Mouse (Mus musculus): Measurements from ENCODE around the gene Tulp4.
"Not testable (repeated sequence)": the region's sequence is repeated elsewhere in the genome, so short reads cannot be mapped to it uniquely, and the experiment has no call there.

Tulp4 gene

GRCm38 (mm10) chr17:6286169-6286568 is 179.9 kb downstream of the Tulp4 start:
- DNase-seq = not testable (repeated sequence)

GRCm38 (mm10) chr17:6289045-6289444 is 182.8 kb downstream of the Tulp4 start:
- DNase-seq = not testable (repeated sequence)

- DNase-seq = not testable (repeated sequence)
These were observed 187.6 kb downstream of the Tulp4 start for GRCm38 (mm10) chr17:6293882-6294281.

GRCm38 (mm10) chr17:6297060-6297795 is 191.0 kb downstream of the Tulp4 start:
- DNase-seq = not testable (repeated sequence)

GRCm38 (mm10) chr17:6300190-6300863 is 194.1 kb downstream of the Tulp4 start:
- not testable (repeated sequence) for DNase-seq

All from B cell, adult 2 months (primary cell).